Mouse (Mus musculus): Measurements from ENCODE around the gene Tle4. TPM values are rescaled to one million over a fixed set of nuclear protein-coding genes. Genes with fewer than 3 reads are reported as not detected.

The Tle4 gene
- polyA plus RNA-seq, 1 experiment from 2014 or later: 15.5 TPM

DNA sequence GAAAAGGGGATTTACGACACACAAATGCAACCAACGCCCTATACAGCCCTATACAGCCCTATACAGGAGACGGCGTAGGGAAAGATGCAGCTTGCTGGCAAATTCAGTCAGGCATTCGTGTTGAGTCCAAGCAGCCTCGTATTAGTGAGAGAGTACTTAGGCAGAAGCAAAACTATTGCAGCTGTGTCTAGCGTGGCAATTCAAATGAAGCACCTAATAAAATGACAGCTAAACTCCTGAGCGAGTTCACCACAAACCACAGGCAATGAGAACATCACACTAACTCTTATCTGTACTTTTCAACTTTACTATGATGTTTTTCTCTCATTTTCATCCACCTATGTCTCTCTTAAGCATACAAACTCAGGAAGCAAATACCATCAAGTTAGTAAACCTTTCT lies 131.8 kb downstream of the Tle4 start:
- H3K36me3 ChIP-seq: peaks cover 52% of the 10 kb centered on the region
- no peaks in the 10 kb centered on the region for H3K9me3 ChIP-seq (replicated peaks)
- no peaks in the 10 kb centered on the region for H3K4me1 ChIP-seq
- 94% methylated on average over 8 of the region's 8 CpGs for WGBS
- no peak overlapping the region for H3K4me3 ChIP-seq
- H3K27me3 ChIP-seq (ENCODE audit: low read depth, poor library complexity, severe bottlenecking): no peaks in the 10 kb centered on the region
- no peak overlapping the region for H3K27ac ChIP-seq
- no peak for DNase-seq (ENCODE audit: low spot score)

DNA sequence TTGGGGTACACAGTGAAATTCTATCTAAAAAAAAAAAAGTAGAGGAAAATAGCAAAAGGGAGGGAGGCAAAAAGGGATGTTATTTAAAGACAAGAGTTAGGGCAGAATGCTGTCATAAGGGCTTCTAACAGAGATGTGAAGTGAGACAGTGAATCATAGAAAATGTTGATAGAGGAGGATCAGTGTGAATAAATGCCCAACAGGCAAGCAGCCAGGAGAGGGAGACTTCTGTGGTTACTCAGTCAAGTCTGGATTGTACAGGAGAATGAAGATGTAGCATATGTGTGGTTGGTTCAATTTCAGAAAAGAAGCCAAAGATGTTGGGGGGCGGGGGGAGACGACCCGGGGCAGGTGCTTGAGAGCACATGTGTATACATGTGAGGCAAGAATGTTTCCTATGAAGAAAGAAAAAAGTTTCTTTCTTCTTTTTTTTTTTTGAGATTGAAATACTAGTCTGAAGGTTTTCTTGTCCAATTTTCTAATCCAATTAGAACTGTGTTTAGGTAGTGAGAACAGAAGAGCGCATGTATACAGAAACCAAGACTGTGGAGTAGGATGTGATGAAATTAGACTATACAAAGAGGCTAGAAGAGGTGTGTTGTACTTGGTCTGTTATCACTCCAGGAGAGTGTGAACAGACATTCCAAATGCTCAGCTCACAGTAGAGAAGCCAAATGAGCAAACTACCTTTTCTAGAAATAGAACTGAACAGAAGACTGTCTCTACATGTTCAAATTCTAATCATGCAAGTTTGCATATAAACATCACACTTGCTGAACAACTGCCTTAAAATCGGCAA lies 134.4 kb downstream of the Tle4 start:
- 95% methylated on average over 5 of the region's 5 CpGs for WGBS
- Histone ChIP-seq H3K4me1 (no peaks in the 10 kb centered on the region), H3K27ac (no peak overlapping the region), H3K4me3 (no peak overlapping the region), H3K9me3 (replicated peaks) (no peaks in the 10 kb centered on the region), H3K27me3 (ENCODE audit: low read depth, poor library complexity, severe bottlenecking) (no peaks in the 10 kb centered on the region), H3K36me3 (peaks cover 67% of the 10 kb centered on the region)
- DNase-seq (ENCODE audit: low spot score): no peak

DNA sequence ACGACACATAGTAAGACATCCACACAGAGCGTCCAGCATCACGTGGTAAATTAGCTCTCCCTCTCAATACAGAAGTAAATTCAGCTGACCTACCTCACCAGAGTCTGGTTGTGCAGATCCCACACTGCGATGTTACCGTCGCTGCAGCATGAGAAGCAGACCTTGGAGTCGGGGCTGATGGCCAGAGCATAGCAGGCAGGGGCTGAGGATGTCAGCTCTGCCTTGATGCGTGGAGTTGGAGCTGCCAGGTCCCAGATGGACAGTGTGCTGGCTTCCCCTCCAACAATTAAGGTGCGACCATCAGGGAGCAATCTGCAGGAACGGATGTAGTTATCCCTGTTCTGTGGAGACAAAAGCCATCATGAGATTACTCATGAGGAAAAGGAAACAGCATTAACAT lies 144.4 kb downstream of the Tle4 start:
- H3K9me3 ChIP-seq (replicated peaks): no peaks in the 10 kb centered on the region
- H3K27me3 ChIP-seq (ENCODE audit: low read depth, poor library complexity, severe bottlenecking): no peaks in the 10 kb centered on the region
- H3K27ac ChIP-seq: no peak overlapping the region
- H3K36me3 ChIP-seq: peaks cover 74% of the 10 kb centered on the region
- no peak overlapping the region for H3K4me3 ChIP-seq
- WGBS: 93% methylated on average over 10 of the region's 10 CpGs
- H3K4me1 ChIP-seq: no peaks in the 10 kb centered on the region
- DNase-seq (ENCODE audit: low spot score): no peak

DNA sequence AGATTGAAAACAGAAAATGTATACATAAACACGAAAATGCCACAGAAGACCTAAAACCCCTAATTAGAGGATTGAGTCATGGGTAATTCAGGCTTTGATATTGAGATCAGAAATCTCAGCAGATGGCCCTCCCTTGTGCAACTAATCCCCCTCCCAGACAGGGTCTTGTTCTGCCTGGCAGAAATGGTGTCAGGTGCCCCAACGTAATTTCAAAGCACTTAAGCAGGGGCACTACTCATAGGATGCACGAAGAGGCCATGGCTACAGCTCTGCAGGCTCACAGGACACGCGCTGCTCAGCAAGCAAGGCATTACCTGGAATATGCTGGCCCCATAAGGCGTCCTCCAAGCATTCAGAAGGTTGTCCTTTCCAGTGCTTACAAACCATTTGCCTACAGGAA lies 146.5 kb downstream of the Tle4 start:
- no peak for DNase-seq (ENCODE audit: low spot score)
- WGBS: 94% methylated on average over 6 of the region's 6 CpGs
- Histone ChIP-seq H3K27me3 (ENCODE audit: low read depth, poor library complexity, severe bottlenecking) (no peaks in the 10 kb centered on the region), H3K9me3 (replicated peaks) (no peaks in the 10 kb centered on the region), H3K27ac (no peak overlapping the region), H3K4me3 (no peak overlapping the region), H3K4me1 (no peaks in the 10 kb centered on the region), H3K36me3 (peaks cover 75% of the 10 kb centered on the region)

DNA sequence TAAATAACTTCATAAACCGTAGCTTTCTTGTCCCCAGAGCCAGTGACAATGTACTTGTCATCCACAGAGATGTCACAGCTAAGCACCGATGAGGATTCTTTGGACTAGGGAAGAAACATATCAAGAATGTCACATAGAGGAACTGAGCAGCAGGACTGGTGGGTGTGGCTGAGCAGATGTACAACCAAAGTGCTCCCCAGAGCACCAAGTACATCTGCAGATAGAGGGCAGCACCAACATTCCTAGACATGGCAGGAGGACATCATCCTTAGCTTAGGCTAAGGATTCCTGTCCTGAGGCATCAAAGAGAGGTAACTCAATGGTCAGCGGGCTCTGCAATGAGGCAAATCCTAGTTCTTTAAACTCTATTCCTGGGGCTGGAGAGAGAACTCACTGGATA lies 148.1 kb downstream of the Tle4 start:
- 92% methylated on average over 3 of the region's 3 CpGs for WGBS
- Histone ChIP-seq H3K9me3 (replicated peaks) (no peaks in the 10 kb centered on the region), H3K36me3 (peaks cover 73% of the 10 kb centered on the region), H3K4me1 (no peaks in the 10 kb centered on the region), H3K4me3 (no peak overlapping the region), H3K27me3 (ENCODE audit: low read depth, poor library complexity, severe bottlenecking) (no peaks in the 10 kb centered on the region), H3K27ac (no peak overlapping the region)
- no peak for DNase-seq (ENCODE audit: low spot score)

DNA sequence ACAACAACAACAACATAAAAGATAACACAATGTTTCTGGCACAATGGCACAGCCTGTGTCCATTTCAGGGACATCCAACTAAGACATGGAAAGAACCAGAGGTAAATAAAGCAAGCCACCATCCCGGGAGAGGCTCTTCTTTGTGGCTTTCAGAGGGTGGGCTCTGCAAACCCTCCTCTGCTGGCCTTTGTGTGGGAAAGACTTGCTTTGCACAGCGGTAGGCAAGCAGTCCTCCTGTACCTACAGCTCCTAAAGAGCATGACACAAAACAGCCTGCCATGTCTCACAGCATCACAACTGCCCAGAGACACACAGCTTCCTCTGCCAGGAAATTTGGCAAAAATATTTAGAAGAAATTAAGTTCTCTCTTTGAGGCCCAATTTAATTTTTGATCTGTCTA lies 149.3 kb downstream of the Tle4 start:
- H3K9me3 ChIP-seq (replicated peaks): no peaks in the 10 kb centered on the region
- no peaks in the 10 kb centered on the region for H3K4me1 ChIP-seq
- H3K4me3 ChIP-seq: no peak overlapping the region
- H3K36me3 ChIP-seq: peaks cover 61% of the 10 kb centered on the region
- no peak for DNase-seq (ENCODE audit: low spot score)
- H3K27me3 ChIP-seq (ENCODE audit: low read depth, poor library complexity, severe bottlenecking): no peaks in the 10 kb centered on the region
- no peak overlapping the region for H3K27ac ChIP-seq
- 93% methylated on average over 2 of the region's 2 CpGs for WGBS

DNA sequence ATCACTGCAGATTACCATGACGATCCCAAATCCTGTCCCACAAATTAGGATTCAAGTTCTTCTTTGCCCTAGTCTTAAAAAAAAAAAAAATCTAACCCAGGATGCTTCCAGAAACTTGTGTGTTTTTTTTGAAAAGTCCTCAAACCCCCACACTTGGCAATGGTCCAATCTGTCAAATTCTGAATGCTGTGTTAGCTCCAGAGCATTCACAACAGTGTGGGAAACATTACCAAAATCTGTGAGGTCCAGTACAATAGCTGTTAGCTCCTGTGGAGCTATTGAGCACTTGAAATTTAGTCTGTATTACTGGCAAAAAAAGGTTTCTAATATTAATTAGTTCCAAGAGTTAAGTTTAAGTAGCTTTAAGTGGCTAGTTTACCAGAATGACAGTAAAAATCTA lies 150.4 kb downstream of the Tle4 start:
- Histone ChIP-seq H3K36me3 (peaks cover 50% of the 10 kb centered on the region), H3K9me3 (replicated peaks) (no peaks in the 10 kb centered on the region), H3K4me3 (no peak overlapping the region), H3K4me1 (no peaks in the 10 kb centered on the region), H3K27me3 (ENCODE audit: low read depth, poor library complexity, severe bottlenecking) (no peaks in the 10 kb centered on the region), H3K27ac (no peak overlapping the region)
- DNase-seq (ENCODE audit: low spot score): no peak
- 98% methylated on average over 1 of the region's 1 CpGs for WGBS

DNA sequence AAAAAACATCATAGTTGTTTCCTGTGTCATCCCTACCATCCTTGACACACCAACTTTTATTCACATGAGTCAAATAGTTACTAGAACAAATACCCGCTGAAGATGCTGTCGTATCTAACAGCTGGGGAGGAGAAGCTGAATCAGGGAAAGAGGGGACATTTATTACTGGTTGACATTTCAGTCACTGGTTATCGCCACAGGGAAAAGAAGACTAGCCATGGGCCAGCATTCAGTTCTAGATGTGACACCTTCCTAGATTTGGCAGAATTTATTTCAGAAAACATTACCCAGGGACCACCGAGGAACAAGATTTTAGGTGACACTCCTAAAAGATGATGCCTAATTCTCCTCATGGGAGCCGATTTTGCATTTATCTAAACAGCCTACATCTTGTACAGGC lies 156.0 kb downstream of the Tle4 start:
- no peaks in the 10 kb centered on the region for H3K27me3 ChIP-seq (ENCODE audit: low read depth, poor library complexity, severe bottlenecking)
- peaks cover 6% of the 10 kb centered on the region for H3K36me3 ChIP-seq
- H3K4me3 ChIP-seq: no peak overlapping the region
- H3K9me3 ChIP-seq (replicated peaks): no peaks in the 10 kb centered on the region
- WGBS: 89% methylated on average over 5 of the region's 5 CpGs
- DNase-seq (ENCODE audit: low spot score): no peak
- H3K4me1 ChIP-seq: no peaks in the 10 kb centered on the region
- no peak overlapping the region for H3K27ac ChIP-seq

DNA sequence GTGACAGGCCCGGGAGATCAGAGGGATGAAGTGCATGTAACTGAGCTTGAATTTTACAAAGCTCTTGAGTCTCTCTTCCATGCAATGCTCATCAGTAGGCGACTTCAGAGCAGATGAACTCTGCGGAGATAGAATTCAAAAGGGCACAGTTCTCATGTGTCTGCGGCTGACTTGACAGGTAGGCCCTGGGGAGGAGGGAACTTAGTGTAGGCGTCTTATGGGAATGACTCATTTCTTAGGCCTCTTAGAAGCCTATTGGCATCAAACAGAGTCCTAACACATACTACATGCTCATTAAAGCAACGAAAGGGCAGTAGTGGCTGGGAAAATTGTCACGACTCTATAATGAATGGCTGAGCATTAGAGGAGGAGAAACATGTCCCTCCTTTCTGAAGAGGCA lies 160.6 kb downstream of the Tle4 start:
- Histone ChIP-seq H3K27ac (no peak overlapping the region), H3K4me1 (peaks cover 14% of the 10 kb centered on the region), H3K27me3 (ENCODE audit: low read depth, poor library complexity, severe bottlenecking) (no peaks in the 10 kb centered on the region), H3K36me3 (no peaks in the 10 kb centered on the region), H3K4me3 (no peak overlapping the region), H3K9me3 (replicated peaks) (no peaks in the 10 kb centered on the region)
- no peak for DNase-seq (ENCODE audit: low spot score)
- 74% methylated on average over 7 of the region's 7 CpGs for WGBS

DNA sequence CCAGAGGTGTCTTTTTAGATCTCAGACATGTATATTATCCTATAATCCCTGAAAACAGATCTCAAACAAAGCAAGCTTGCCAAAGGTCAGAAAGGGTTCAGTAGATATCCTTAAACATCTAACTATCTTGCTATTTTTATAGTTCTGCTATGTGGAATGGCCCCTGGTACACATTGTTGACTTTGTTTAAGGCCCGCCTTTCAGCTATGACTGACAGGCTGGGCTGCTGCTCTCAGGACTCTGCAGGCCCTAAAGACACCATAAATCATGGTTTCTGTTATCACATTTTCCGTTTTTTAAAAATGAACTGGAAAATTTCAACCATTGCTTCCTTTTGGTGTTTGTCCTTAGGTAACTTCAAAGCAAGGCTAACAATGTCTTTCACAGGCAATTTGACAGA lies 161.3 kb downstream of the Tle4 start:
- Histone ChIP-seq H3K9me3 (replicated peaks) (no peaks in the 10 kb centered on the region), H3K27me3 (ENCODE audit: low read depth, poor library complexity, severe bottlenecking) (no peaks in the 10 kb centered on the region), H3K4me1 (peaks cover 14% of the 10 kb centered on the region), H3K27ac (no peak overlapping the region), H3K4me3 (no peak overlapping the region), H3K36me3 (no peaks in the 10 kb centered on the region)
- 57% methylated on average over 2 of the region's 2 CpGs for WGBS
- no peak for DNase-seq (ENCODE audit: low spot score)

DNA sequence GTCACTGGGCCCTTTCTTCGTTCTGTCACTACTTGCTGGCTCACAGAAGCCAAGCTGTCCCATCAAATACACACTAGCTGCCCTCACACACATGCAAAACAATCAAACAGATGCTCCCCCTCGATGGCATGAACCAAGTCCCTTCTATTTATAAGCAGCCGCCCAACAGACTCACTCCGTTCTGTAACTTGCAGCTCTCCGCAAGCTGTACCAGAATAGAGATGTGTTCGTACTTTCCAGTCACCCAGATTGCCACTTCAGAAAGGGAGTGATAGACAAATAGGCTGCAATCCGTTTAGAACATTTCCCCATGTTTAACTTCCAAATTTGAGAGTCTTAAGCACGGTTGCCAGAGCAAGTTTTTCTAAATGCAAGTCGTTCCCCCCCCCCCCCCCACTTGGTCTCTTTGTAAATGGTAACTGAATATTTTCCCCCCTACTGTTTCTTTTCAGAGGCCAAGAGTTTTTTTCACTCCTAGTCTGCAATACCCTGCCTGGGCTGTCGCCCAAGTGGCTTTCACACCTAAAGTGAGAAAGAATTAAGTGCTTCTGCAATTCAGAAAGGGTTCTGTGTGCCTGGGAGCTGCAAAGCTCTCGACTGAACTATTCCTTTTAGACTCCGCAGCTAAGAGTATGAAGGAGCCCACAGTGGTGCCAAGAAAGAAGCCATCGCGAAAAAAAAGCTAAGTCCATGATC lies 162.0 kb downstream of the Tle4 start:
- no peak for DNase-seq (ENCODE audit: low spot score)
- Histone ChIP-seq H3K4me3 (no peak overlapping the region), H3K9me3 (replicated peaks) (no peaks in the 10 kb centered on the region), H3K27ac (no peak overlapping the region), H3K27me3 (ENCODE audit: low read depth, poor library complexity, severe bottlenecking) (no peaks in the 10 kb centered on the region), H3K36me3 (no peaks in the 10 kb centered on the region), H3K4me1 (peaks cover 14% of the 10 kb centered on the region)
- WGBS: 28% methylated on average over 14 of the region's 14 CpGs

DNA sequence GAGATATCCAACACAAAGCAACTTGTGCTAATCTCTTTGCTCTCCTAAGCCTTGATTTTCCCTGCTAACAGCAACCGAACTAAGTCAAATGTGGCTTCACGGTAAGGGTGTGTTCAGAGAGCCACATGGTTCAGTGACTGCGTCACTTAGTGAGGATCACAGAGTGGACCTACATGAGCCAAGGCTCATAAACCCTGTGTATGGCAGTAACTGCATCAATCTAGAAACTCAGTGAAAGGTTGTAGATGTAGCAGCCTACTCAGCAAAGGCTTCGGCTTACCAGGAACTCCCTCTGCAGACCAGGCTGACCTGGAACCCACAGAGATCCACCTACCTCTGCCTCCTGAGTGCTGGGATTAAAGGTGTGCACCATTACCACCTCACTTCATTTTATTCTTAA lies 164.0 kb downstream of the Tle4 start:
- 85% methylated on average over 4 of the region's 4 CpGs for WGBS
- Histone ChIP-seq H3K27ac (no peak overlapping the region), H3K27me3 (ENCODE audit: low read depth, poor library complexity, severe bottlenecking) (no peaks in the 10 kb centered on the region), H3K4me3 (no peak overlapping the region), H3K36me3 (no peaks in the 10 kb centered on the region), H3K4me1 (peaks cover 14% of the 10 kb centered on the region), H3K9me3 (replicated peaks) (no peaks in the 10 kb centered on the region)
- DNase-seq (ENCODE audit: low spot score): no peak

DNA sequence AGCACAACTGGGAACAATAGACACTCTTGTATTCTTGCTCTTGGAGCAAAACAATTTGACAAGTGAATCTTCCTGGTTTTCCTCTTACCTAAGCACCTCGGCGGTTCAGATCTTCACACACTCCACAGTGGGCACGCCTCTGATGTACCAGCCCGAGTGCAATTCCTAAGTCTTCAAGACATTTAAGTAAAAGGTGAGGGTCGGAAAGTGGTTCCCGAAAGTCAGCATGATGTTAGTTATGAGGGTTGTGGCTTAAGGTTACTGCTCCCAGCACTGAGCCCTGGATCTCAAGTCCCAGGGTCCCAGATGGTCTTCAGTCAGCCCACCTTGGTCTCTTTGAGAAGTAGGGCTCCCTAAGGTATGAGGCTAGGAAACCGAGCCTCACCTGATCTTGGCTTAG lies 165.4 kb downstream of the Tle4 start:
- Histone ChIP-seq H3K4me3 (no peak overlapping the region), H3K4me1 (peaks cover 14% of the 10 kb centered on the region), H3K27ac (no peak overlapping the region), H3K9me3 (replicated peaks) (no peaks in the 10 kb centered on the region), H3K27me3 (ENCODE audit: low read depth, poor library complexity, severe bottlenecking) (no peaks in the 10 kb centered on the region), H3K36me3 (no peaks in the 10 kb centered on the region)
- WGBS: 91% methylated on average over 7 of the region's 7 CpGs
- no peak for DNase-seq (ENCODE audit: low spot score)
